Mouse (Mus musculus) lung, adult 2 months (tissue): ENCODE measurements around the gene Rnf166.

Experiments used
- CTCF ChIP-seq: fragments of 200-500 bp; IDR thresholded peaks from 2 replicates; pipeline ENCODE4 v1.5.1; 2011; ENCODE audit warnings: mild to moderate bottlenecking, low read length, control low read depth; ENCODE audit not compliant: insufficient read depth
- POLR2A ChIP-seq: fragments of 200-500 bp; IDR thresholded peaks from 2 replicates; pipeline ENCODE4 v1.6.1; 2011; ENCODE audit warnings: low read depth, mild to moderate bottlenecking, control low read depth, low read length, borderline replicate concordance; ENCODE audit errors: extremely low read depth

DNA sequence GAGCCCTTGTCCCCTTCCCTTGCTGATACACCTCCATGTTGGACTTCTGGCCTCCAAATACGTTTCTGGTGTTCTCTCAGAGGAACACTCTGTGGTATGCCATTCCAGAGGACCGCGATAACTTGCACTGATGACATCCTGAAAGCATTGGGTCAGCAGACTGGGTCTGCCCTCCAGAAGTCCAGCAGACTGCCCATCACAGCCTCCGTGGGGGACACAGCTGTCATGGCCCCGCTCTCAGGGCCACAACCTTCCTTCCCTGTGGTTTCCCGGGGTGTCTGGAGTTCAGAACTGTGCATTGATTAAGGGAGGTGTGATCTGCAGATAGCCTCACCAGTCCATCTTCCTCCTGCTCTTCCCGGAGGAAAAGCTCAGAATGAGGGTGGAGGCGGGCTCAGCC lies 13.4 kb downstream of the Rnf166 start:
- no peak for TF ChIP-seq CTCF
- no peak for TF ChIP-seq POLR2A
